Mouse (Mus musculus) neural tube, embryonic 12.5 days (tissue): Measurements from ENCODE around the gene Fbxl19. TPM values are rescaled to one million over a fixed set of nuclear protein-coding genes. Genes with fewer than 3 reads are reported as not detected.
A peak's percentile ranks its signal among the peaks of the same experiment; 100 is the strongest.

Experiments
- ATAC-seq: fragments of 200-750 bp; cut with Nextera tagmentation; 2 replicates; pipeline ENCODE4 v1.8.0; 2017; ENCODE audit warnings: low read depth, mild to moderate bottlenecking, moderate TSS enrichment, moderate library complexity; ENCODE audit not compliant: low FRiP score
- H3K27ac ChIP-seq: fragments of 300-500 bp; sonication (generic); 2 replicates; pipeline ENCODE4 v1.5.1; 2016
- H3K27me3 ChIP-seq: fragments of 300-500 bp; sonication (generic); replicated peaks from 2 replicates; pipeline ENCODE4 v1.6.1; 2016; ENCODE audit warnings: mild to moderate bottlenecking
- H3K36me3 ChIP-seq: fragments of 300-500 bp; sonication (generic); 2 replicates; pipeline ENCODE4 v1.6.1; 2016; ENCODE audit warnings: mild to moderate bottlenecking
- H3K4me1 ChIP-seq: fragments of 300-500 bp; sonication (generic); 2 replicates; pipeline ENCODE4 v1.6.1; 2016
- H3K4me2 ChIP-seq: fragments of 300-500 bp; sonication (generic); replicated peaks from 2 replicates; pipeline ENCODE4 v1.6.1; 2016; ENCODE audit warnings: mild to moderate bottlenecking
- H3K4me3 ChIP-seq: fragments of 300-500 bp; sonication (generic); 2 replicates; pipeline ENCODE4 v1.5.1; 2016
- H3K9ac ChIP-seq: fragments of 300-500 bp; sonication (generic); 2 replicates; pipeline ENCODE4 v1.6.1; 2016; ENCODE audit warnings: mild to moderate bottlenecking
- H3K9me3 ChIP-seq: fragments of 300-500 bp; sonication (generic); 2 replicates; pipeline ENCODE4 v1.6.1; 2016; ENCODE audit warnings: mild to moderate bottlenecking
- WGBS: fragments of 180-500 bp; shearing (Covaris S2); methylation state at CpG from one replicate; pipeline ENCODE4 v1.1.7; 2016; 5-methylcytosine and 5-hydroxymethylcytosine counted together
- microRNA counts: library from miRNA; unstranded; fragments of <30 nt; microRNA quantifications from one replicate; lab custom pipeline; 2017
- microRNA-seq: library from miRNA; unstranded; fragments of <30 nt; microRNA quantifications from one replicate; pipeline ENCODE4, GENCODE M21; 2017
- polyA plus RNA-seq: library from polyadenylated mRNA; unstranded; fragments of >200 nt; fragmentation: Nextera tagmentation; extraction: Ambion mirVana; gene quantifications from 2 replicates; pipeline ENCODE4 v1.2.1, GENCODE M21; 2016

Gene Fbxl19
- polyA plus RNA-seq, 1 experiment from 2014 or later: 10.2 TPM

DNA sequence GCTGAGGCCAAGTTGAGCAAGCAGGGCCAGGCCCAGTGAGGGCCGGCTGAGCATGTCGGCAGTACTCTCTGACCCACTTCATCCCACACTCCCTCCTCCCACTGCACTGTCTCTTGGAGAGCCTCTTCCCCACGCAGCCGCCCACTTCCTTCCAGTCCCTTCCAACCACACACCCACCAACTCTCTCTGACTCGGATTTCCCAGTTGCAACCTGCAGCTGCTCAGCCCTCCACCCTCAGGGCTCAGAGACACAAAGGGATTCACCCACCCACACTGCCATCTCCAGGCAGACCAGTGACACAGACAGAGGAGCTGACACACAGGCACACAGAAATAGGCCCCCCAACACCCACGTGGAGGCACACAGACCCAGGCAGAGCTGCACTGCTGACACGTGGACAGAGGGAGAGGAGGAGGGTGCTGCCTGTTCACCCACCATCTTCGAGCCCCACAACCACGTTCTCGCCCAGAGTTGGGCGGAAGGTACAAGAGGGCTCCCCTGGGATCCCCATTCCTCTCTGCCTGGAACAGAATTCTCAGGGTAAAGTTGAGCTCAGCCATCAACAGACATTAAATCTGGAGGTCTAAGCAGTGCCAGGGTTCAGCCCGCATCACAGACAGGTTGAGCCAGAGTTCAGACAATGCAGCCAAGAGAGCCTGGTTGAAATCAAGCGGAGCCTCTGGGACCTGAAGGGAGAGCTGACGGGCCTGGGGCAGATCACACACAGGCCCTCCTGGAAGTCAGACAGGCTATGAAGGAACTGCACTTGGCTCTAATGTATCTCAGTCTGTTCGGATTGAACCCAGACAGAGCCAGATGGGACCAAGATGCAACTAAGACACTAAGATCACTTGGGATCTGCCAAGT lies 71.8 kb downstream of the Fbxl19 start:
- Histone ChIP-seq H3K27ac (no peak overlapping the region), H3K36me3 (peaks cover 20% of the 10 kb centered on the region), H3K4me1 (peaks cover 11% of the 10 kb centered on the region; the same call in 1 of the 2 replicates), H3K9me3 (no peaks in the 10 kb centered on the region), H3K4me3 (no peak overlapping the region), H3K9ac (peak overlapping the region; percentile 5; the same call in 1 of the 2 replicates), H3K27me3 (no peaks in the 10 kb centered on the region), H3K4me2 (no peak overlapping the region)
- ATAC-seq: no peak
- 71% methylated on average over 15 of the region's 15 CpGs for WGBS

DNA sequence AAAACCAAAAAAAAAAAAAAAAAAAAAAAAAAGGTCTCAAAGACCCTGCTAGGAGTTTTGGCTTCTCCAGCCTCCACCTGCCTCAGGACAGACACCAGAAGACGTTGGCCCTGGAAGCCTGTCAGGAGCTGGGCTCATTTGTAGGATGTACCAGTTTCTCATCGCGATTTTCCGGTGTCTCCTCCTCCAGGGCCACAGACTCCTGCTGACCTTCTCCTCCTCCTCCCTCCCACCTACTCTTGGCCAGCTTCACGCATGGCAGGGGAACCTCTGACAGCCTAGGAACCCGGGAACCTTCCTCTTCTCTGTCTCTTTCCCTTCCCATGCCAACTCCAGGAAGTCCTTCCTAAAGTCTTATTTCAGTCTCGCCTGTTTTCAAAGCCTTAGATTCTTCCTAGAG lies 72.7 kb downstream of the Fbxl19 start:
- H3K4me2 ChIP-seq: no peak overlapping the region
- H3K9ac ChIP-seq: no peak overlapping the region
- no peaks in the 10 kb centered on the region for H3K27me3 ChIP-seq
- H3K4me1 ChIP-seq: peaks cover 11% of the 10 kb centered on the region; the same call in 1 of the 2 replicates
- H3K27ac ChIP-seq: no peak overlapping the region
- ATAC-seq: no peak
- H3K36me3 ChIP-seq: peaks cover 16% of the 10 kb centered on the region
- no peaks in the 10 kb centered on the region for H3K9me3 ChIP-seq
- no peak overlapping the region for H3K4me3 ChIP-seq
- WGBS: 82% methylated on average over 7 of the region's 7 CpGs

GRCm38 (mm10) chr7:127817776-127818175 lies 73.4 kb downstream of the Fbxl19 start:
- H3K4me1 ChIP-seq: peaks cover 11% of the 10 kb centered on the region
- WGBS: 90% methylated on average over 5 of the region's 5 CpGs
- no peak overlapping the region for H3K9ac ChIP-seq

More at GRCm38 (mm10) chr7:127817776-127818175, 73.4 kb downstream of the Fbxl19 start:
- ATAC-seq: no peak
- Histone ChIP-seq H3K9me3 (no peaks in the 10 kb centered on the region), H3K4me2 (no peak overlapping the region), H3K27ac (no peak overlapping the region), H3K36me3 (peaks cover 11% of the 10 kb centered on the region), H3K27me3 (no peaks in the 10 kb centered on the region), H3K4me3 (no peak overlapping the region)

MicroRNA genes within 50 kb of the gene (microRNA counts, 519-probe panel; counts per million panel counts)
- microRNA mmu-miR-762 (lab: Ali Mortazavi, UCI): 342 counts per million, percentile 67 among the panel's probes with 10 or more counts

Small RNA genes within 50 kb of the gene (microRNA-seq; reads per million reads assigned to microRNA genes)
- gene Mir762: not detected

Other genes with a start within 250 kb of the Fbxl19 start
- gene Srcap, start 232.6 kb upstream of the Fbxl19 start, polyA plus RNA-seq: 72.9 and 79.9 TPM in 2 replicates
- 14.3 and 15.0 TPM in 2 replicates for gene Gm42715, start 225.0 kb upstream of the Fbxl19 start, polyA plus RNA-seq
- gene Tmem265, start 183.2 kb upstream of the Fbxl19 start, polyA plus RNA-seq: 4.1 and 6.1 TPM in 2 replicates
- gene Phkg2, start 171.2 kb upstream of the Fbxl19 start, polyA plus RNA-seq: 49.2 and 54.8 TPM in 2 replicates
- gene Ccdc189, start 155.9 kb upstream of the Fbxl19 start, polyA plus RNA-seq: 14.0 and 14.1 TPM in 2 replicates
- gene Rnf40, start 155.8 kb upstream of the Fbxl19 start, polyA plus RNA-seq: 54.1 and 61.2 TPM in 2 replicates
- 31.8 and 35.3 TPM in 2 replicates for gene Zfp629, start 128.7 kb upstream of the Fbxl19 start, polyA plus RNA-seq
- gene Bcl7c, start 35.6 kb upstream of the Fbxl19 start, polyA plus RNA-seq: 71.1 and 74.7 TPM in 2 replicates
- gene Ctf1, start 31.8 kb upstream of the Fbxl19 start, polyA plus RNA-seq: 5.8 TPM in 2 replicates
- gene Ctf2, start 12.4 kb upstream of the Fbxl19 start, polyA plus RNA-seq: 0.22 and 0.28 TPM in 2 replicates
- gene Orai3, start 25.3 kb downstream of the Fbxl19 start, polyA plus RNA-seq: 7.9 and 9.9 TPM in 2 replicates
- 20.3 and 22.5 TPM in 2 replicates for gene Setd1a, start 32.1 kb downstream of the Fbxl19 start, polyA plus RNA-seq
- gene Gm49388, start 41.1 kb downstream of the Fbxl19 start, polyA plus RNA-seq: not detected in 2 replicates
- gene Hsd3b7, start 56.1 kb downstream of the Fbxl19 start, polyA plus RNA-seq: 7.8 and 9.0 TPM in 2 replicates
- 19.2 and 19.3 TPM in 2 replicates for gene Stx4a, start 79.8 kb downstream of the Fbxl19 start, polyA plus RNA-seq
- 19.0 and 19.2 TPM in 2 replicates for gene Stx1b, start 80.0 kb downstream of the Fbxl19 start, polyA plus RNA-seq
- 18.1 and 19.5 TPM in 2 replicates for gene Zfp646, start 131.7 kb downstream of the Fbxl19 start, polyA plus RNA-seq
- 34.7 and 38.9 TPM in 2 replicates for gene Zfp668, start 132.3 kb downstream of the Fbxl19 start, polyA plus RNA-seq
- gene Prss53, start 146.4 kb downstream of the Fbxl19 start, polyA plus RNA-seq: 0.98 and 1.1 TPM in 2 replicates
- not detected in 2 replicates for gene Gm21974, start 150.9 kb downstream of the Fbxl19 start, polyA plus RNA-seq
- 55.2 and 57.5 TPM in 2 replicates for gene Vkorc1, start 151.1 kb downstream of the Fbxl19 start, polyA plus RNA-seq
- 74.1 and 79.1 TPM in 2 replicates for gene Bckdk, start 159.5 kb downstream of the Fbxl19 start, polyA plus RNA-seq
- gene Kat8, start 168.0 kb downstream of the Fbxl19 start, polyA plus RNA-seq: 50.9 and 51.0 TPM in 2 replicates
- 0.58 and 1.1 TPM in 2 replicates for gene Prss8, start 185.6 kb downstream of the Fbxl19 start, polyA plus RNA-seq
- 9.2 and 12.2 TPM in 2 replicates for gene Prss36, start 202.2 kb downstream of the Fbxl19 start, polyA plus RNA-seq
- gene Fus, start 222.9 kb downstream of the Fbxl19 start, polyA plus RNA-seq: 481 and 511 TPM in 2 replicates
- gene Pycard, start 249.3 kb downstream of the Fbxl19 start, polyA plus RNA-seq: 6.5 and 6.9 TPM in 2 replicates